Mouse (Mus musculus): ENCODE data around the gene Arfip2. TPM values are rescaled to one million over a fixed set of nuclear protein-coding genes. Genes with fewer than 3 reads are reported as not detected.

Gene Arfip2
- 103 and 120 TPM in 2 replicates for polyA plus RNA-seq (2012; rRNA removed)

- DNase-seq (ENCODE audit: low read depth), result peak; percentile 99
- TF ChIP-seq CTCF (IDR thresholded peaks at IDR 0.05; ENCODE audit: borderline replicate concordance, extremely low read depth, insufficient read depth, insufficient read length), result no peak
- TF ChIP-seq POLR2A (IDR thresholded peaks at IDR 0.05; ENCODE audit: borderline replicate concordance, extremely low read depth, insufficient read depth, insufficient read length, poor library complexity, severe bottlenecking), result peak; percentile 59; the same call in 1 of the 2 replicates
Observed at GRCm38 (mm10) chr7:105640233-105640893, at the start of gene Arfip2, which contains the start of gene Gm45799. Gene Arfip2, minus strand, starts transcription at chr7:105640416. Gene Gm45799, plus strand, starts transcription at chr7:105640552.

- DNase-seq (ENCODE audit: low read depth), result peak; percentile 17
- TF ChIP-seq CTCF (IDR thresholded peaks at IDR 0.05; ENCODE audit: borderline replicate concordance, extremely low read depth, insufficient read depth, insufficient read length) (no peak), POLR2A (IDR thresholded peaks at IDR 0.05; ENCODE audit: borderline replicate concordance, extremely low read depth, insufficient read depth, insufficient read length, poor library complexity, severe bottlenecking) (no peak)
Observed at GRCm38 (mm10) chr7:105685541-105686197, 45.5 kb upstream of the Arfip2 start.

- TF ChIP-seq POLR2A (IDR thresholded peaks at IDR 0.05; ENCODE audit: borderline replicate concordance, extremely low read depth, insufficient read depth, insufficient read length, poor library complexity, severe bottlenecking) (no peak), CTCF (IDR thresholded peaks at IDR 0.05; ENCODE audit: borderline replicate concordance, extremely low read depth, insufficient read depth, insufficient read length) (peak; percentile 65)
- DNase-seq (ENCODE audit: low read depth), result peak; percentile 78
Observed at GRCm38 (mm10) chr7:105650639-105651435, 10.6 kb upstream of the Arfip2 start, which contains the start of gene Dnhd1. Gene Dnhd1, plus strand, starts transcription at chr7:105650827.

GRCm38 (mm10) chr7:105641936-105642335, 1.7 kb upstream of the Arfip2 start:
- DNase-seq (ENCODE audit: low read depth), result no peak
- TF ChIP-seq POLR2A (IDR thresholded peaks at IDR 0.05; ENCODE audit: borderline replicate concordance, extremely low read depth, insufficient read depth, insufficient read length, poor library complexity, severe bottlenecking) (no peak), CTCF (IDR thresholded peaks at IDR 0.05; ENCODE audit: borderline replicate concordance, extremely low read depth, insufficient read depth, insufficient read length) (no peak)

GRCm38 (mm10) chr7:105640894-105641255, 659 bp upstream of the Arfip2 start:
- TF ChIP-seq CTCF (IDR thresholded peaks at IDR 0.05; ENCODE audit: borderline replicate concordance, extremely low read depth, insufficient read depth, insufficient read length), result no peak
- no peak for TF ChIP-seq POLR2A (IDR thresholded peaks at IDR 0.05; ENCODE audit: borderline replicate concordance, extremely low read depth, insufficient read depth, insufficient read length, poor library complexity, severe bottlenecking)
- no peak for DNase-seq (ENCODE audit: low read depth)

GRCm38 (mm10) chr7:105639756-105640155, 460 bp downstream of the Arfip2 start, which contains the start of gene Timm10b:
Gene Timm10b, plus strand, starts transcription at chr7:105640056.
- TF ChIP-seq POLR2A (IDR thresholded peaks at IDR 0.05; ENCODE audit: borderline replicate concordance, extremely low read depth, insufficient read depth, insufficient read length, poor library complexity, severe bottlenecking) (no peak), CTCF (IDR thresholded peaks at IDR 0.05; ENCODE audit: borderline replicate concordance, extremely low read depth, insufficient read depth, insufficient read length) (no peak)
- DNase-seq (ENCODE audit: low read depth), result no peak

- no peak for DNase-seq (ENCODE audit: low read depth)
Observed at GRCm38 (mm10) chr7:105639304-105639703, 912 bp downstream of the Arfip2 start.

GRCm38 (mm10) chr7:105638776-105639175, 1.4 kb downstream of the Arfip2 start:
- TF ChIP-seq POLR2A (IDR thresholded peaks at IDR 0.05; ENCODE audit: borderline replicate concordance, extremely low read depth, insufficient read depth, insufficient read length, poor library complexity, severe bottlenecking) (no peak), CTCF (IDR thresholded peaks at IDR 0.05; ENCODE audit: borderline replicate concordance, extremely low read depth, insufficient read depth, insufficient read length) (no peak)
- DNase-seq (ENCODE audit: low read depth), result no peak

More at GRCm38 (mm10) chr7:105639304-105639703, 912 bp downstream of the Arfip2 start:
- TF ChIP-seq CTCF (IDR thresholded peaks at IDR 0.05; ENCODE audit: borderline replicate concordance, extremely low read depth, insufficient read depth, insufficient read length) (no peak), POLR2A (IDR thresholded peaks at IDR 0.05; ENCODE audit: borderline replicate concordance, extremely low read depth, insufficient read depth, insufficient read length, poor library complexity, severe bottlenecking) (no peak)

GRCm38 (mm10) chr7:105635726-105636125, 4.5 kb downstream of the Arfip2 start:
- TF ChIP-seq CTCF (IDR thresholded peaks at IDR 0.05; ENCODE audit: borderline replicate concordance, extremely low read depth, insufficient read depth, insufficient read length) (no peak), POLR2A (IDR thresholded peaks at IDR 0.05; ENCODE audit: borderline replicate concordance, extremely low read depth, insufficient read depth, insufficient read length, poor library complexity, severe bottlenecking) (no peak)
- DNase-seq (ENCODE audit: low read depth), result peak; percentile 7

- DNase-seq (ENCODE audit: low read depth), result peak; percentile 30
- TF ChIP-seq POLR2A (IDR thresholded peaks at IDR 0.05; ENCODE audit: borderline replicate concordance, extremely low read depth, insufficient read depth, insufficient read length, poor library complexity, severe bottlenecking) (no peak), CTCF (IDR thresholded peaks at IDR 0.05; ENCODE audit: borderline replicate concordance, extremely low read depth, insufficient read depth, insufficient read length) (no peak)
Observed at GRCm38 (mm10) chr7:105634272-105634920, 5.8 kb downstream of the Arfip2 start.

Measured in brain, embryonic 14.5 days (tissue).